Mouse (Mus musculus) cerebellum, adult 2 months (tissue): ENCODE measurements at regions not wholly inside any gene's neighbourhood (a gene's known extent, or its start where the extent isn't known, plus 50 kb on each side); places are given as distances from the start of the nearest gene placed in this dataset.

ENCODE experiments used
- CTCF ChIP-seq: fragments of 200-500 bp; IDR thresholded peaks from 2 replicates; pipeline ENCODE4 v1.5.1; 2011; ENCODE audit warnings: low read depth, mild to moderate bottlenecking, control low read depth, low read length, moderate library complexity, borderline replicate concordance; ENCODE audit not compliant: insufficient read depth
- POLR2A ChIP-seq: fragments of 200-500 bp; IDR thresholded peaks from 2 replicates; pipeline ENCODE4 v1.6.1; 2011; ENCODE audit warnings: low read length, control low read depth, borderline replicate concordance; ENCODE audit not compliant: insufficient read depth

DNA sequence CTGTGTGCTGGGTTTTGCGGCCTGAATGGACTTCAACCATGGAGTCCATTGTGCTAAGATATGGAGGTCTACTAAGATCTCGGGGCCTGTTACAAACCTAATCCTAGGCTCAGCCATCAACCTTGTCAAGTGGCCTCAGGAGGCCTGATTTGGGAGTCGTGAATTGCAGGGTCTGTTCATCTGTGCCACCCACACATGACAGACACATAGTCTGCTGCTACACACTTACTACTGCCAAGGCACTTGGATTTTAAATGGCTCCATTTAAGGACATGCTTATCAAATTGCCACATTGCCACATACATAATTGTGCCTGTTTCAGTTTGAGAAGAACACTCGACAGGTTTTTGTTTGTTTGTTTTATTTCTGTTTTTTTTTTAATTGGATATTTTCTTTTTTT, 737.0 kb downstream of the Tmem132b start:
- TF ChIP-seq CTCF (no peak), POLR2A (no peak)
